Mouse (Mus musculus) frontal cortex, postnatal 10 days (tissue): Measurements from ENCODE around the gene Slc23a3.

Experiments used
- DNase-seq, 2 experiments: peaks; one replicate each; pipeline ENCODE4 v3.0.0; 2022; ENCODE audit warnings: low spot score in 2 of 2, mixed read lengths in 1 of 2

The Slc23a3 gene

DNA sequence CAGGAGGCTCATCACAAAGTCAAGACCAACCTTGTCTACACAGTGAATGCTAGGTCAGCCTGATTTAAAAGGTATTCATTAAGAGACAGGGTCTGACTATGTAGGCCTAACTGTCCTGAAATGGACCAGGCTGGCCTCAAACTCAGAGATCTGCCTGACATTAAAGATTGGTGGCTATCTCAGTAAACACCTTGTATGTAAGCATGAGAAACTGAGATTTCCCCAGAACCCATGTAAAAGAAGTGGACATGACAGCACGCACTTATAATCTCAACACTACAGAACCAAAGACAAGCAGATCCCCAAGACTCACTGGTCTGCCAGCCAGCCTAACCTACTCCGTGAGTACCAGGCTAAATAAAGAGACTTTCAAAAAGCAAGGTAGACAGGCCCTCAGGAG lies 4.8 kb upstream of the Slc23a3 start:
- DNase-seq, result no peak

DNA sequence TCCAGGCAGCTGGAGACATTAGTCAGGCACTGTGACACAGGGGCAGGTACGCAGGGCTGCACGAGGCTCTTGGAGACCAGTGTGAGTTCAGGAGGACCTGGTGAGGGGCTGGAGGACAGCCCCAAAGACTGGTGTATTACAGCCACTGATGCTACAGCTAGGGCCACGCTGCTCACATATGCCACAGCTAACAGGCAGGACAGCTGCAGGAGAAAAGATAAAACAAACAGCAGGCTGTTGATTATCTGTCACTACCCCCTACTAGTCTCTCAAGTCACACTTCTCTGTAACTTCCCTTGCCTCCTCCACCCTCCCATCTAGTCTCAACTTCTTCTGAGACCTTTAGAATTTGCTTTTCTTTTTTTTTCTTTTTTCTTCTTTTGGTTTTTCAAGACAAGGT lies 3.0 kb upstream of the Slc23a3 start:
- DNase-seq, result no peak

DNA sequence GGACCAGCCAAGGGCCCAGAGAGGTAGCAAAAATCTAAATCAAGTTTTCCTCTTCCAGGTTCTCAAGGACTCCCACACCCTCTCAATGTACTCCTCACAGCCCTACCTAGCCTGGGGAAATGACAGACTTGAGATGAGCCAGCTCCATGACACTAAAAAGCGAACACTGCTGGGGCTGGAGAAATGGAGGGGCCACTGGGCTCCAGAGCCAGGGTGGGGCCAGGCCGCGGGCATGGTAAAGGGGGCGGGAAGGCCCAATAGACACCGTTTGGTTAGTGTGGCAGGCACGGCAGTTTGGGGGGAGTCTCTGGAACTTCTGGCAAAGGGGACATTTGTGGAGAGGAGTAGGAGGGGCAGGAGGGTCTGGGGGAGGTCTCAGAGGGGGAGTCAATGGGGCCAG lies 2.6 kb upstream of the Slc23a3 start:
- DNase-seq, result no peak

DNA sequence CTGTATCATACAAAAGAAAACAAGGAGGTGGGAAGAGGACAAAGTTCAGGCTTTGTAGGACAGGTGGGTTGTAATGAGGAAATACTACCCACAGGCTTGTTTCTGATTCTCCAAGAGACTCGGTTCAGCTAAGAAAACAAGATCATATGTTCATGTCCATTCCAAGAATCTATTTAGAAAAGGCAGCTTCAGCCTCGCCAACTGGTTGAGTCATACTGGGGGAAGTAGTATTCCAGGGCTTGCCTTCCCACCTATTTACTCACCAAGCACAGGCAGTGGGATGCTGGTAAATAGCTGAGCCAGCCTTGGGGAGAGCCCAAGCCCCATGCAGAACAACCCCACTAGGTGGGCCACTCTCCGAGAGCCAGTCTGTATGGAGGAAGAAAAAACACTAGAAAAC lies 5.0 kb downstream of the Slc23a3 start:
- DNase-seq, result no peak

DNA sequence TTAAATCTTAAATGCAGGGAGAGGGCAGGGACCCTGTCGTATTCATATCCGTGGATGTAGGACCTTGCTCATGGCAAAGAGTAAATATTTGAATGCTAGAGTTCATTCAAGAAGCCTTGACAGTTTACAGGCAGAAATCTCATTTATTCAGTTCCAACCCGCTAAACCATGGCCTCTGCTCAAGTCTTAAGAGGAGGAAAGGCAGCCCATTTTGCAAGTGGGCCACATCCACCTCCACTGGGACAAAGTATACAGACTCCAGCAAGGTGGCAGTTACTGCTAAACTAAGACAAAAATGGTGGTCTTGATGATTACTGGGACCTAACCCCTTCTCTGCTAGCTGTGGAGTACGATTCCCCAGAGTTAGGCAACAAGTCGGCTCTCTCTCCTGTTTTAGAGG lies 8.3 kb downstream of the Slc23a3 start:
- DNase-seq, result no peak

DNA sequence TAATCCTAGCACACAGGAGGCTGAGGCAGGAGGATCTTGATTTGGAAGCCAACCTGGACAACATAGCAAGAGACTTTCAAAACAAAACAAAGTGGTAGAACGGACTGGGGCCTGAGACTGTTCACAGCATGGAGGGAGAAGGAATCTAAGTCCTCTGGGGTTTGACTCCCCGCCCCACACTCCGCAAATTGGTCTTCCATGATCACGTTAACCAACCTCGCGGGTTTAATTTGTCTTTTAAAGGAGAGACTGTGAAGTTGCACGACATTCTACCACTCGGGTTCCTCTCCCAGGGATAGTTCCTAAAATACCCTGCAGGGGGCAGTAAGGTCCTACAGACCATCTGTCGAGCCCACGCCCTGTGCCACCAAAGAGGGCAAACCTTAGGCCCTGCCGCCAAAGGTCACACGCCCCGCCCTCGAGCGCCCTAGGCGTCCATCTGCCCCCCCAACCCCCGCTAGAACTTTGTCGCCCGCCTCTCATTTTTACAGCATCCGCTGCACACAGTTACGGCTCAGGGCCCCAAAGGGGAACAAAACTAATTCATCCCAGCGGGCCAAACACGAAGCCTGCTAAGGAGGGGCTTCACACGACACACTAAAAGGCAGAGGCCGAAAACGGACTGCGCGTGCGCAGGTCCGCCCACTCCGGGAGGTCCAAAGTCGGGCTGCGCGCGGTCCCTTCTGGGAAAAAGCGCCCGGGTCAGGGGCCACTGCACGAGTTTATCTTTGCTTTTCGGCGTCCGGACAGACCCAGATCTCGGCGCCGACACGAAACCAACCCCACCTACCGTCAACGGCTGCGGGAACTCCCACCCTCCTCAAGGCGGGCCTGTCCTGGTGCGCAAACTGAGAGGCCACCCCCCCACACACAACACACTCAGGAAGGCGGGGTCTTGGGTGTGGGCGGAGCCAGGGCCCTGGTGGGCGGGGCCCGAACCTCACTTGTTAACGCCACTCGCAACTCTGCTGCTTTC lies 9.1 kb downstream of the Slc23a3 start, which contains the start of gene Nhej1:
Gene Nhej1, minus strand, starts transcription at position 855 of the 976 bp plus-strand sequence.
- DNase-seq, result peak; percentile 85 to 88

DNA sequence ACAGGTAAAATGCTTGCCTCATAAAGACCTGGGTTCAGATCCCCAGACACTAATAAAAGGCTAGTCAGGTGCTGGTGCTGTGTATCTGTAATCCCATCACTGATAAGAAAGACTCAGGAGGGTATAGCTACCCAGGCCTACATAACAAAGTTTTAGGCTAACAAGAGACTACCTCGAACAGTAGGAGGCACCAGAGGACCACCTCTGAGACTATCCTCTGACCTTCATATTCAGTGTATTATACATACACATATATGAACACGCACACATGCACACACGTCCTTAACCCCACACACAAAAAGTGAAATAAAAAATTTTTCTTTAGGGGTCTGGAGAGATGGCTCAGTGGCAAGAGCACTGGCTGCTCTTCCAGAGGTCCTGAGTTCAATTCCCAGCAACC lies 11.5 kb downstream of the Slc23a3 start:
- no peak for DNase-seq
